Mouse (Mus musculus) limb, embryonic 11.5 days (tissue): ENCODE measurements around the gene Prox2. TPM values are rescaled to one million over a fixed set of nuclear protein-coding genes. Genes with fewer than 3 reads are reported as not detected.

Source experiments
- ATAC-seq: fragments of 200-750 bp; cut with Nextera tagmentation; 2 replicates; pipeline ENCODE4 v1.8.0; 2017; ENCODE audit warnings: low read depth; ENCODE audit not compliant: insufficient number of reproducible peaks, low FRiP score, low TSS enrichment
- DNase-seq: peaks from one replicate; pipeline ENCODE4 v3.0.0-alpha.2; 2015; ENCODE audit warnings: low spot score
- H3K27ac ChIP-seq: fragments of 300-500 bp; sonication (generic); replicated peaks from 2 replicates; pipeline ENCODE4 v1.5.1; 2014; ENCODE audit warnings: low read depth, mild to moderate bottlenecking, low read length
- H3K27me3 ChIP-seq: fragments of 300-500 bp; sonication (generic); 2 replicates; pipeline ENCODE4 v1.6.1; 2014; ENCODE audit warnings: mild to moderate bottlenecking, low read length, mixed read lengths; ENCODE audit not compliant: control insufficient read depth, insufficient read depth
- H3K36me3 ChIP-seq: fragments of 300-500 bp; sonication (generic); 2 replicates; pipeline ENCODE4 v1.6.1; 2014; ENCODE audit warnings: mild to moderate bottlenecking, low read length, moderate library complexity, mixed read lengths; ENCODE audit not compliant: control insufficient read depth, insufficient read depth
- H3K4me1 ChIP-seq: fragments of 300-500 bp; sonication (generic); 2 replicates; pipeline ENCODE4 v1.6.1; 2014; ENCODE audit warnings: low read length, mixed read lengths; ENCODE audit not compliant: control insufficient read depth, insufficient read depth
- H3K4me2 ChIP-seq: fragments of 300-500 bp; sonication (generic); 2 replicates; pipeline ENCODE4 v1.6.1; 2014; ENCODE audit warnings: low read depth, mild to moderate bottlenecking, moderate library complexity; ENCODE audit not compliant: severe bottlenecking
- H3K4me3 ChIP-seq: fragments of 300-500 bp; sonication (generic); 2 replicates; pipeline ENCODE4 v1.5.1; 2014; ENCODE audit warnings: low read depth, low read length
- H3K9ac ChIP-seq: fragments of 300-500 bp; sonication (generic); 2 replicates; pipeline ENCODE4 v1.6.1; 2014; ENCODE audit warnings: mild to moderate bottlenecking, low read length
- H3K9me3 ChIP-seq: fragments of 300-500 bp; sonication (generic); 2 replicates; pipeline ENCODE4 v1.6.1; 2016; ENCODE audit warnings: low read length; ENCODE audit not compliant: control insufficient read depth
- WGBS: fragments of 180-500 bp; shearing (Covaris S2); extraction: QIAGEN DNeasy Blood & Tissue Kit; methylation state at CpG from one replicate; pipeline ENCODE4 v1.1.7; 2014; 5-methylcytosine and 5-hydroxymethylcytosine counted together
- polyA plus RNA-seq: library from polyadenylated mRNA; unstranded; fragments of >200 nt; fragmentation: Nextera tagmentation; extraction: Ambion mirVana; gene quantifications from 2 replicates; pipeline ENCODE4 v1.2.1, GENCODE M21; 2014

The Prox2 gene
- polyA plus RNA-seq, 1 experiment from 2014 or later = 3.3 TPM

- H3K36me3 ChIP-seq = no peaks in the 10 kb centered on the region
- H3K9me3 ChIP-seq = no peaks in the 10 kb centered on the region
- no peak overlapping the region for H3K4me3 ChIP-seq
- no peak for ATAC-seq
- H3K4me2 ChIP-seq = no peak overlapping the region
- no peak overlapping the region for H3K9ac ChIP-seq
- WGBS = 48% methylated on average over 18 of the region's 18 CpGs
- DNase-seq = no peak
- H3K4me1 ChIP-seq = no peaks in the 10 kb centered on the region
- H3K27me3 ChIP-seq = no peaks in the 10 kb centered on the region; the same call in 1 of the 2 replicates
- H3K27ac ChIP-seq = no peak overlapping the region
These were observed 29.6 kb upstream of the Prox2 start for GRCm38 (mm10) chr12:85140036-85140701.

DNA sequence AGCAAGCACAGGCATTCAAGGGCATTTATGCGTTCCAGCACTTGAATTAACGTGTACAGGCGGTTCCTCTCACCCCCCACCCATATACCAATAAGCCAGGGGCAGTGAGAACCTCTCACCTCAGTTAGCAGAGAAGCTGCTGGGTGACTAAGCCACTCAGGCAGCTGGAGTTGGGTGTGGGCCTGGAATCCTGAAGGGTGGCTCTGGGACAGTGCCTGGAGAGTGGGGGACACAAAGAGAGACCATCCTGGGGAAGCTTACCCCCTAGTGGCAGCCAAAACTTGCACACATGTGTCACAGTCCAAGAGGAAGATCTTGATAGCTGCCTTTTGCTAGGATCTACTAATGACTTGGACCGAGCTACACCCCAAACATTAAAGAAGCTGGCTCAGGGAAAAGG, 26.1 kb upstream of the Prox2 start:
- WGBS = 82% methylated on average over 4 of the region's 4 CpGs
- ATAC-seq (no peak), DNase-seq (no peak)
- peaks cover 15% of the 10 kb centered on the region for H3K36me3 ChIP-seq
- H3K4me3 ChIP-seq = no peak overlapping the region
- H3K9ac ChIP-seq = no peak overlapping the region
- H3K4me2 ChIP-seq = no peak overlapping the region
- H3K27me3 ChIP-seq = no peaks in the 10 kb centered on the region; the same call in 1 of the 2 replicates
- no peak overlapping the region for H3K27ac ChIP-seq
- no peaks in the 10 kb centered on the region for H3K9me3 ChIP-seq
- no peaks in the 10 kb centered on the region for H3K4me1 ChIP-seq

GRCm38 (mm10) chr12:85135513-85136470, 25.2 kb upstream of the Prox2 start:
- Histone ChIP-seq H3K9ac (no peak overlapping the region), H3K36me3 (peaks cover 19% of the 10 kb centered on the region), H3K27ac (no peak overlapping the region), H3K4me3 (no peak overlapping the region), H3K27me3 (no peaks in the 10 kb centered on the region; the same call in 1 of the 2 replicates), H3K4me2 (no peak overlapping the region), H3K9me3 (no peaks in the 10 kb centered on the region), H3K4me1 (no peaks in the 10 kb centered on the region)
- WGBS = 82% methylated on average over 19 of the region's 19 CpGs
- ATAC-seq (no peak), DNase-seq (no peak)

DNA sequence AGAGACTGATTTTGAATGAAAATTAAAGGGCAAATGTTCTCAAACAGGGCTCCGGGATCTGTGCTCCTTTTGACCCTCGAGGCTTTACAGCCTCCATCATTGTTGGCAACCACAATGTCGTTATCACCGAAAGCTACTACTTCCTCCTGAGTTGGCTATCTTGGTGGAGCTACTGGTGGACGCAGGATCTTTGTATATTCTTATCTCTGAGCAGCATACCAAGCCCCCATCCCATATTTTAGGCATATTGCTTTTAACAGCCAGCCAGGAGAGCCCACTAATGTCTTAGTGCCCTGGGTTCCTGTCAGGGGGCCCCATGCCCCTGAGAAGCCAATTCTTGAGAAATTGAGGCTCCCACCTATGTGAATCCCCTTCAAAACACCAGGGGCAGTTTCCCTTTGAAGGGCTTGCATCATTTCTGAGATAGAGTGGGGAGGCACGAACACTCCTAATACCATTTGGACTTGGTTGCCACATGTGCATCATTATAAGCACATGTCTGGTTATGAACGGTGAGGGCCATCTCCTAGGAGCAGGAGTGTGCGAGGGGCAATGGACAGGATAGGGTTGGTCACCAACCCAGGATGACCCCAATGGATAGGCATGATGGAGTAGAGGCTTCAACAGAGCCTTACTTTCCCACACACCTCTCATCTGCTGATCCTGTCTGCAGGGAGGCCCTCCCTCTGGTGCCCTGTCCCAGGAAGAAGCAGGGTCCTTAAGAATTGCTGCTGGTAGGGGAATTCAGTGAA, 23.7 kb upstream of the Prox2 start:
- no peak overlapping the region for H3K4me3 ChIP-seq
- no peaks in the 10 kb centered on the region for H3K4me1 ChIP-seq
- 87% methylated on average over 8 of the region's 8 CpGs for WGBS
- H3K27me3 ChIP-seq = no peaks in the 10 kb centered on the region
- no peak for ATAC-seq
- peaks cover 31% of the 10 kb centered on the region for H3K36me3 ChIP-seq
- H3K4me2 ChIP-seq = no peak overlapping the region
- no peak for DNase-seq
- H3K27ac ChIP-seq = no peak overlapping the region
- no peaks in the 10 kb centered on the region for H3K9me3 ChIP-seq
- no peak overlapping the region for H3K9ac ChIP-seq

DNA sequence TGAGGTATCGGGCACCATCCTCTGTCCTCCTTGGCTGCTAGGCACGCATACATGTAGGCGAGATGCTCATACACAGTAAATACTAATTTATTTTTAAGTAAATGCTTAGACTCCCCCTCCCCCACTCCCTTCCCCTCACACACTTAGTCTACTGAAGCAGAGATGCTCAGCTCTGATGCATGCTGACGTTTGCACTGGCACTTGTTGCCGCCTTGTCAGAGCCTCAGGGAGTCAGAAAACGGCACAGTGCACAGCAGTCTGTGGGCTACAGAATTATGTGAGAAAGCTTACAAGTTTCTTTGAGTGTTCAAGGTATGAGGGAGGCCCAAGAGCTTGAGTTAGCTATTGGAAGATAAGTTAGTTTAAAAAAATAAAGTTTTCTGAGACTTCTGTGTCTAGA, 20.8 kb upstream of the Prox2 start:
- Histone ChIP-seq H3K9me3 (no peaks in the 10 kb centered on the region), H3K4me2 (no peak overlapping the region), H3K4me1 (no peaks in the 10 kb centered on the region), H3K27ac (no peak overlapping the region), H3K36me3 (peaks cover 35% of the 10 kb centered on the region), H3K9ac (no peak overlapping the region), H3K27me3 (no peaks in the 10 kb centered on the region), H3K4me3 (no peak overlapping the region)
- ATAC-seq (no peak), DNase-seq (no peak)
- WGBS = 93% methylated on average over 6 of the region's 6 CpGs

DNA sequence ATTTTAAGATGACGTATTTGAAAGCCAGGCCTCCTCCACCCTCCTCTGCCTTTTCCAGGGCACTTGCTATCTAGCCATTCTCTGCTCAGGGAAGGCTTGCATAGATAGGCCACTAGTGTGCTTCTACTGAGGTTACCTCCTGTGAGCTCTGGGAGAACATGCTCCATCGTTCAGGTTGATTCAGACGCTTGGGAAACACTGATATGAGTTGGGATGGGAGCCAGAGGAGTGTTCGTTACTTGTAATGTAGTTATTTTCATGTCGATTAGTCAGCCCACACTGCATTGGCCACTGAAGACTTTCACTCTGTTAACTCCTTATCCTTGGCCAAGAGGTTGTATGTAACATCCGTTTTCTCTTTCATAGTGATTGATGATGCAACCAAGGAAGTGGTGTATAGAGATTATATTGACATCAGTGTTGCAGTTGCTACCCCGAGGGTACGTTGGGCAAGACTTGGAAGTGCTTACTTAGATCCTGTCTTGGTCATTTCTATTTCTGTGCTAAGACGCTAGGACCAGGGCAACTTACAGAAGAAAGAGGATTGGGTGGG, 18.9 kb upstream of the Prox2 start:
- DNase-seq (no peak), ATAC-seq (no peak)
- Histone ChIP-seq H3K4me2 (no peak overlapping the region), H3K27ac (no peak overlapping the region), H3K36me3 (peaks cover 31% of the 10 kb centered on the region), H3K27me3 (no peaks in the 10 kb centered on the region), H3K9ac (no peak overlapping the region), H3K4me1 (no peaks in the 10 kb centered on the region), H3K9me3 (no peaks in the 10 kb centered on the region), H3K4me3 (no peak overlapping the region)
- WGBS = 95% methylated on average over 9 of the region's 9 CpGs

- Histone ChIP-seq H3K4me1 (no peaks in the 10 kb centered on the region), H3K4me3 (no peak overlapping the region)
These were observed 16.5 kb upstream of the Prox2 start for GRCm38 (mm10) chr12:85126986-85127603.

DNA sequence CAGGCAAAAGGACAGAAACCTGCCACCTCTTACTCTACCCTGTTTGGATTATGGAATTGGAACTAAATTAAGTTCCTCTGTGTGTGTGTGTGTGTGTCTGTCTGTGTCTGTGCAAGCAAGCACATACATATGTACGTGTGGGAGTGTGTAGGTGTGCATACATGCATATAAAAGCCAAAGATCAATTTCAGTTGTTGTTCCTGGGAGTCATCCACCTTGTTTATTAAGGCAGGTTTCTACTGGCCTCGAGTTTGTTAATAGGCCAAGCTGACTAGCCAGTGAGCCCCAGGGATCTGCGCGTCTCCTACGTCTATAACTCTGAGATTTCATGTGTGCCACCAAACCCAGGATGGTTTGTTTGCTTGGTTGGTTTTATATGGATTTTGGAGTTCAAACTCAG, 14.2 kb upstream of the Prox2 start:
- Histone ChIP-seq H3K4me2 (no peak overlapping the region), H3K4me3 (no peak overlapping the region), H3K27me3 (no peaks in the 10 kb centered on the region), H3K9ac (no peak overlapping the region), H3K36me3 (peaks cover 31% of the 10 kb centered on the region), H3K27ac (no peak overlapping the region), H3K9me3 (no peaks in the 10 kb centered on the region), H3K4me1 (no peaks in the 10 kb centered on the region)
- 92% methylated on average over 5 of the region's 5 CpGs for WGBS
- ATAC-seq (no peak), DNase-seq (no peak)

More at GRCm38 (mm10) chr12:85126986-85127603, 16.5 kb upstream of the Prox2 start:
- DNase-seq (no peak), ATAC-seq (no peak)
- Histone ChIP-seq H3K4me2 (no peak overlapping the region), H3K27ac (no peak overlapping the region), H3K36me3 (peaks cover 35% of the 10 kb centered on the region), H3K27me3 (no peaks in the 10 kb centered on the region), H3K9ac (no peak overlapping the region), H3K9me3 (no peaks in the 10 kb centered on the region)
- 93% methylated on average over 8 of the region's 8 CpGs for WGBS
